Mouse (Mus musculus) thymus, adult 2 months (tissue): ENCODE measurements around the gene Polr2i.

Source experiments
- CTCF ChIP-seq: fragments of 200-500 bp; IDR thresholded peaks from 2 replicates; pipeline ENCODE4 v1.5.1; 2012; ENCODE audit warnings: mild to moderate bottlenecking, control low read depth, low read length, moderate library complexity, borderline replicate concordance; ENCODE audit not compliant: control insufficient read depth, poor library complexity, insufficient read depth; ENCODE audit errors: extremely low read depth
- POLR2A ChIP-seq: fragments of 200-500 bp; IDR thresholded peaks from 2 replicates; pipeline ENCODE4 v1.6.1; 2012; ENCODE audit warnings: mild to moderate bottlenecking, low read length, control low read depth, moderate library complexity; ENCODE audit not compliant: control insufficient read depth, poor library complexity, insufficient read depth; ENCODE audit errors: extremely low read depth

GRCm38 (mm10) chr7:30266780-30267179 lies 35.0 kb downstream of the Polr2i start:
- TF ChIP-seq CTCF (no peak), POLR2A (no peak)
